Mouse (Mus musculus) kidney, embryonic 15.5 days (tissue): ENCODE measurements around the gene Rab19. TPM values are rescaled to one million over a fixed set of nuclear protein-coding genes. Genes with fewer than 3 reads are reported as not detected.
"Not testable (repeated sequence)": the region's sequence is repeated elsewhere in the genome, so short reads cannot be mapped to it uniquely, and the experiment has no call there.

Source experiments
- ATAC-seq: fragments of 200-750 bp; cut with Nextera tagmentation; replicated peaks from 2 replicates; pipeline ENCODE4 v1.8.0; 2017; ENCODE audit warnings: moderate TSS enrichment; ENCODE audit not compliant: low FRiP score
- H3K27ac ChIP-seq: fragments of 300-500 bp; sonication (generic); 2 replicates; pipeline ENCODE4 v1.5.1; 2015; ENCODE audit warnings: mild to moderate bottlenecking, inconsistent platforms
- H3K27me3 ChIP-seq: fragments of 300-500 bp; sonication (generic); 2 replicates; pipeline ENCODE4 v1.6.1; 2015; ENCODE audit warnings: inconsistent platforms
- H3K36me3 ChIP-seq: fragments of 300-500 bp; sonication (generic); 2 replicates; pipeline ENCODE4 v1.6.1; 2015; ENCODE audit warnings: inconsistent platforms
- H3K4me1 ChIP-seq: fragments of 300-500 bp; sonication (generic); 2 replicates; pipeline ENCODE4 v1.6.1; 2015; ENCODE audit warnings: inconsistent platforms
- H3K4me2 ChIP-seq: fragments of 300-500 bp; sonication (generic); 2 replicates; pipeline ENCODE4 v1.6.1; 2015; ENCODE audit warnings: moderate library complexity, mild to moderate bottlenecking, inconsistent platforms
- H3K4me3 ChIP-seq: fragments of 300-500 bp; sonication (generic); replicated peaks from 2 replicates; pipeline ENCODE4 v1.5.1; 2015; ENCODE audit warnings: mild to moderate bottlenecking, inconsistent platforms
- H3K9ac ChIP-seq: fragments of 300-500 bp; sonication (generic); 2 replicates; pipeline ENCODE4 v1.6.1; 2015; ENCODE audit warnings: mild to moderate bottlenecking, inconsistent platforms
- H3K9me3 ChIP-seq: fragments of 300-500 bp; sonication (generic); replicated peaks from 2 replicates; pipeline ENCODE4 v1.6.1; 2016; ENCODE audit warnings: inconsistent platforms
- WGBS: fragments of 180-500 bp; shearing (Covaris S2); methylation state at CpG from one replicate; pipeline ENCODE4 v1.1.7; 2015; ENCODE audit warnings: mixed read lengths; 5-methylcytosine and 5-hydroxymethylcytosine counted together
- polyA plus RNA-seq: library from polyadenylated mRNA; unstranded; fragments of >200 nt; fragmentation: Nextera tagmentation; extraction: Ambion mirVana; gene quantifications from 2 replicates; pipeline ENCODE4 v1.2.1, GENCODE M21; 2015

The Rab19 gene
- polyA plus RNA-seq, 1 experiment from 2014 or later = 1.7 TPM

GRCm38 (mm10) chr6:39389988-39390387 is 9.0 kb downstream of the Rab19 start:
- H3K9ac ChIP-seq = no peak overlapping the region

DNA sequence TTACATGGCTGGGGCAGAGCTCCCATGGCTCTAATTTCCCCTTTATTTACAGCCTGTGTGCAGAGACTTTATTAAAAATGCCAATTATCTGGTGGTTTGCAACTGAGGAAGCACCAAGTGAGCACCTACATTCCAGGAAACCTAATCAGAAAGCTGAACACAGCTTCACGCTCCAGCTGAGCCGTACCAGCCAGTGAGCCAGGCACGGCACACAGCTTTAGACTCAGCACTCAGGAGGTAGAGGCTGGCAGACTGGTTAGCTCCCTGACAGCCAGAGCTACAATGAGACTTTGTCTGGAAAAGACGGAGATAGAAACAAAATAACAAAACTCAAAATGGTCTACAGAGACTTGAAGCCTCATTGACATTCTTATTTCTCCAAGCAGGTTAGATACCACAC is 14.5 kb downstream of the Rab19 start:
- ATAC-seq = 0 out of 2 replicates have a peak, but pooled peaks have one; percentile 52
- H3K27me3 ChIP-seq = no peaks in the 10 kb centered on the region
- WGBS = 59% methylated on average over 4 of the region's 4 CpGs
- H3K9me3 ChIP-seq = no peaks in the 10 kb centered on the region
- no peak overlapping the region for H3K9ac ChIP-seq
- no peak overlapping the region for H3K4me3 ChIP-seq
- H3K27ac ChIP-seq = no peak overlapping the region
- no peak overlapping the region for H3K4me2 ChIP-seq
- H3K4me1 ChIP-seq = no peaks in the 10 kb centered on the region
- H3K36me3 ChIP-seq = peaks cover 37% of the 10 kb centered on the region

More at GRCm38 (mm10) chr6:39389988-39390387, 9.0 kb downstream of the Rab19 start:
- 93% methylated on average over 2 of the region's 2 CpGs for WGBS
- Histone ChIP-seq H3K4me3 (no peak overlapping the region), H3K36me3 (no peaks in the 10 kb centered on the region), H3K4me1 (no peaks in the 10 kb centered on the region), H3K4me2 (no peak overlapping the region), H3K27me3 (no peaks in the 10 kb centered on the region), H3K9me3 (no peaks in the 10 kb centered on the region), H3K27ac (no peak overlapping the region)
- no peak for ATAC-seq

DNA sequence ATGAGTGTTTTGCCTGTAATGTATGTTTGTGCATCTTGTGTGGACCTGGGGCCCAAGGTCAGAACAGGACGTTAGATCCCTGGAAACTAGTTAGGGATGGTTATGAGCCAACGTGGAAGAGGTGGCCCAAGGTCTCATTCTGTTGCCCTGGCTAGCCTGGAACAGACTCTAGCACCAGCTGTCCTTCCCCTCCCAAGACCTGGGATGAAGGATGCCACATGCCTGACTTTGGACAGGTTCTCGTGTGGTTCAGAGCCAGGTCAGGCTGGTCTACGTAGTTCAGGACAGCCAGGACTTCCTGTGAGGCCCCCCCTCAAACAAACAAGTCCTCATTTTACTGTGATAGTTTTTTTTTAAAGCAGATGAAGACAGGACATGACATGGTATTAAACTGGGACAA is 14.9 kb downstream of the Rab19 start:
- peaks cover 39% of the 10 kb centered on the region for H3K36me3 ChIP-seq
- H3K27me3 ChIP-seq = no peaks in the 10 kb centered on the region
- ATAC-seq = no peak
- no peaks in the 10 kb centered on the region for H3K4me1 ChIP-seq
- 48% methylated on average over 4 of the region's 4 CpGs for WGBS
- H3K9me3 ChIP-seq = no peaks in the 10 kb centered on the region
- H3K4me3 ChIP-seq = no peak overlapping the region
- H3K9ac ChIP-seq = no peak overlapping the region
- H3K27ac ChIP-seq = no peak overlapping the region
- no peak overlapping the region for H3K4me2 ChIP-seq

DNA sequence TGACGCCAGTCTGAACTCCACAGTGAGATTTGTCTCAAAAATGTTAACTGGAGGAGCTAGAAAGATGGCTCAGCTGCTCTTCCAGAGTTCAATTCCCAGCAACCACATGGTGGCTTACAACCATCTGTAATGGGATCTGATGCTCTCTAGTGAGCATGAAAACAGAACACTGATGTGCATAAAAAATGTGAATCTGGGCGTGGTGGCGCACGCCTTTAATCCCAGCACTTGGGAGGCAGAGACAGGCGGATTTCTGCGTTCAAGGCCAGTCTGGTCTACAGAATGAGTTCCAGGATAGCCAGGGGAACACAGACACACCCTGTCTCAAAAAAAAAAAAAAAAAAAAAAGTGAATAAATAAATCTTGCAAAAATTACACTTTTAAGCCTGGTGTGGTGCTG is 16.1 kb downstream of the Rab19 start:
- Histone ChIP-seq H3K9me3 (no peaks in the 10 kb centered on the region), H3K9ac (no peak overlapping the region), H3K4me2 (no peak overlapping the region), H3K27me3 (no peaks in the 10 kb centered on the region), H3K36me3 (peaks cover 41% of the 10 kb centered on the region), H3K4me1 (no peaks in the 10 kb centered on the region), H3K4me3 (no peak overlapping the region), H3K27ac (no peak overlapping the region)
- 94% methylated on average over 6 of the region's 6 CpGs for WGBS
- no peak for ATAC-seq

DNA sequence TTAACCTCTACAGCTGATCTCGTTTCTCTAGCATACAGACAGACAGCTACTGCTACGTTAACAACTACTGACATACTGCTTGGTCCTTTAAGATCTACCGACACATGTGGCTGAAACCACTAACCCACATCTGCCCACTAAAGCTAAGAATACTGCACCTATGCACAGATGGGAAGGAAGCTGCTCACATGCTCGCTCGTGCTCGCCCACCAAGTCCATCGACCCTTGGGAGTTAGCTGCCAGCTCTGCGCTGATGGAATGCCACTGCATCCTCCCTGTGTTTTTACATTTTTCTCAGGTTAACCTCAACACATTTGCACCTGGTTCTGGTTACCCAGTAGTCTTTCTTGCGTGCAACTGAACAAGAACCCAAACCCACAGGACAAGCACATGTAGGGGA is 17.4 kb downstream of the Rab19 start:
- no peak overlapping the region for H3K27ac ChIP-seq
- no peak for ATAC-seq
- WGBS = 87% methylated on average over 9 of the region's 9 CpGs

GRCm38 (mm10) chr6:39400343-39400742 is 19.4 kb downstream of the Rab19 start:
- no peaks in the 10 kb centered on the region for H3K27me3 ChIP-seq
- peaks cover 60% of the 10 kb centered on the region for H3K36me3 ChIP-seq
- ATAC-seq = no peak
- H3K9me3 ChIP-seq = no peaks in the 10 kb centered on the region
- no peak overlapping the region for H3K27ac ChIP-seq
- H3K4me3 ChIP-seq = no peak overlapping the region
- H3K9ac ChIP-seq = no peak overlapping the region
- WGBS = 80% methylated on average over 7 of the region's 7 CpGs
- no peak overlapping the region for H3K4me2 ChIP-seq
- H3K4me1 ChIP-seq = no peaks in the 10 kb centered on the region

More for the DNA sequence above, 17.4 kb downstream of the Rab19 start:
- no peaks in the 10 kb centered on the region for H3K9me3 ChIP-seq
- H3K27me3 ChIP-seq = no peaks in the 10 kb centered on the region
- peaks cover 42% of the 10 kb centered on the region for H3K36me3 ChIP-seq
- H3K4me3 ChIP-seq = no peak overlapping the region
- H3K9ac ChIP-seq = no peak overlapping the region
- no peak overlapping the region for H3K4me2 ChIP-seq
- H3K4me1 ChIP-seq = no peaks in the 10 kb centered on the region

GRCm38 (mm10) chr6:39403136-39403535 is 22.2 kb downstream of the Rab19 start:
- Histone ChIP-seq H3K4me2 (no peak overlapping the region), H3K9me3 (no peaks in the 10 kb centered on the region), H3K4me1 (no peaks in the 10 kb centered on the region), H3K36me3 (peaks cover 51% of the 10 kb centered on the region), H3K27me3 (no peaks in the 10 kb centered on the region), H3K9ac (no peak overlapping the region), H3K27ac (no peak overlapping the region), H3K4me3 (no peak overlapping the region)
- ATAC-seq = no peak
- WGBS = 64% methylated on average over 2 of the region's 2 CpGs

- Histone ChIP-seq H3K36me3 (peaks cover 33% of the 10 kb centered on the region), H3K4me1 (no peaks in the 10 kb centered on the region), H3K9ac (no peak overlapping the region), H3K27me3 (no peaks in the 10 kb centered on the region), H3K27ac (no peak overlapping the region), H3K4me2 (no peak overlapping the region), H3K4me3 (no peak overlapping the region), H3K9me3 (no peaks in the 10 kb centered on the region)
- WGBS = 94% methylated on average over 5 of the region's 5 CpGs
- ATAC-seq = no peak
Observed at GRCm38 (mm10) chr6:39406480-39406879, 25.5 kb downstream of the Rab19 start.

DNA sequence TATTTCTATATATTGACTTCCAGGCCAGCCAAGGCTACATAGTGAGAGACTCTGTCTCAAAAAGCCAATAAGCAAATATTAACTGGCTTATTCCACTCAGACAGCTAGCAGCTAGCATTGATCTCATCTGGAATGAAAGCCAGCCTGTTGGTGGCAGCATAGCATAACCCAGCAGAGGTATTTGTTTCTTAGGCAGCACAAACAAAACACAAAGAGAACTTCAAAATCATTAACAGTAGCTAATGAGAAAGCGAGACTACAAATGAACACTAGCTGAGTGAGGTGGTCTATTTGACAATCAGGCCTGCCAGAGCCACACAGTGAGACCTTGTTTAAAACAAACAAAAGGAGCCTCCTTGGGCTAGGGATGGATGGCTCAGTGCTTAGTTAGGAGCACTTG is 33.1 kb downstream of the Rab19 start:
- peaks cover 5% of the 10 kb centered on the region for H3K4me1 ChIP-seq
- peaks cover 9% of the 10 kb centered on the region; the same call in 1 of the 2 replicates for H3K27me3 ChIP-seq
- WGBS = 89% methylated on average over 1 of the region's 1 CpGs
- no peak for ATAC-seq
- no peak overlapping the region for H3K27ac ChIP-seq
- H3K36me3 ChIP-seq = peaks cover 2% of the 10 kb centered on the region; the same call in 1 of the 2 replicates
- no peak overlapping the region for H3K4me2 ChIP-seq
- no peak overlapping the region for H3K4me3 ChIP-seq
- no peak overlapping the region for H3K9ac ChIP-seq
- H3K9me3 ChIP-seq = no peaks in the 10 kb centered on the region

GRCm38 (mm10) chr6:39415762-39416161 is 34.8 kb downstream of the Rab19 start:
- Histone ChIP-seq H3K4me2 (no peak overlapping the region), H3K27me3 (peaks cover 12% of the 10 kb centered on the region; the same call in 1 of the 2 replicates), H3K27ac (no peak overlapping the region), H3K9me3 (no peaks in the 10 kb centered on the region), H3K36me3 (no peaks in the 10 kb centered on the region), H3K4me3 (no peak overlapping the region), H3K9ac (no peak overlapping the region), H3K4me1 (peaks cover 9% of the 10 kb centered on the region)
- no peak for ATAC-seq
- 62% methylated on average over 3 of the region's 5 CpGs for WGBS

GRCm38 (mm10) chr6:39416654-39417053 is 35.7 kb downstream of the Rab19 start:
- not testable (repeated sequence) for H3K9ac ChIP-seq, ATAC-seq, H3K4me1 ChIP-seq, H3K36me3 ChIP-seq, H3K4me3 ChIP-seq, H3K9me3 ChIP-seq, H3K27ac ChIP-seq, H3K4me2 ChIP-seq
- peaks cover 17% of the 10 kb centered on the region for H3K27me3 ChIP-seq

GRCm38 (mm10) chr6:39419386-39419850 is 38.4 kb downstream of the Rab19 start:
- no peak; the same call in 1 of the 2 replicates for ATAC-seq
- peaks cover 9% of the 10 kb centered on the region for H3K4me1 ChIP-seq
- peak overlapping the region; percentile 74 for H3K4me2 ChIP-seq
- H3K4me3 ChIP-seq = peak overlapping the region; percentile 73
- peak overlapping the region; percentile 88 for H3K27ac ChIP-seq
- no peaks in the 10 kb centered on the region for H3K36me3 ChIP-seq
- H3K9ac ChIP-seq = peak overlapping the region; percentile 71
- WGBS = under 1% methylated on average over 43 of the region's 43 CpGs
- no peaks in the 10 kb centered on the region for H3K9me3 ChIP-seq
- peaks cover 27% of the 10 kb centered on the region for H3K27me3 ChIP-seq
